Mouse (Mus musculus): ENCODE measurements around the gene Gm13101. TPM values are rescaled to one million over a fixed set of nuclear protein-coding genes. Genes with fewer than 3 reads are reported as not detected.
"Not testable (repeated sequence)": the region's sequence is repeated elsewhere in the genome, so short reads cannot be mapped to it uniquely, and the experiment has no call there.

Gm13101 gene
- polyA plus RNA-seq (2012; rRNA removed) = not detected in 2 replicates

DNA sequence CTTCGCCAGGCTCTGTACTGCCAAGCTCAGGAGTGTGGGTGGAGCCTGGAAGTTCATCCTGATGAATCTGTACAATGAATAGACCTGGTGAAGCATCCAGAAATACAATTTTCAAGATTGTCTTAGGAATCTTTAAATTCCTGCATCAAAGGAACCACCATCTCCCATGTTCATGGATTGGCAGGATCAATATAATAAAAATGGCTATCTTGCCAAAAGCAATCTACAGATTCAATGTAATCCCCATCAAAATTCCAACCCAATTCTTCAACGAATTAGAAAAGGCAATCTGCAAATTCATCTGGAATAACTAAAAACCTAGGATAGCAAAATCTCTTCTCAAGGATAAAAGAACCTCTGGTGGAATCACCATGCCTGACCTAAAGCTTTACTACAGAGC, at the start of gene Gm13101:
Gene Gm13101, minus strand, starts transcription at position 101 of the 400 bp plus-strand sequence.
- not testable (repeated sequence) for H3K4me3 ChIP-seq (ENCODE audit: extremely low read depth, insufficient read depth, insufficient read length); DNase-seq (ENCODE audit: low read depth in 1 of 2, low spot score in 2 of 2); H3K27ac ChIP-seq (ENCODE audit: insufficient read depth, low read length); H3K27me3 ChIP-seq (ENCODE audit: control insufficient read depth, insufficient read depth, low read length); H3K4me1 ChIP-seq (ENCODE audit: control insufficient read depth, insufficient read depth, insufficient read length); H3K36me3 ChIP-seq (ENCODE audit: control insufficient read depth, insufficient read depth, low read length)
- 40% methylated on average over 2 of the region's 2 CpGs for WGBS

DNA sequence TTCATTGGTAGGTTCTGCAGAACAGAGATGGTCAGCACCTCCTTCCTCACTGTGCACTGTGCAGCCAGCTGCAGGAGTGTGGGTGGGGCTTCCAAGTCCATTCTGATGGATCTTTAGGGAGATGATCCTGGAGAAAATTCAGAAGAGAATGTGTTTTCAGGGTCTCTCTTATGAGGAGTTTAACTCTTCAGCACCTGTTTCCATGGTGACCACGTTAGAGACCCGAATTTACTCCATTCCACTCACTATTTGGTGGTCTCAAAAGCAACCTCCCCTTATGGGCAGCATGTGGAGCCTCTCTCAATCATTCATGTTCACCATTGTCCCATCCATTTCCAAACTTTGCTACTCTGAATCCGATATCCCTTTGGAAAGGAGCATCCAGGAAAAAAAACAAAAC, 27.5 kb upstream of the Gm13101 start, which contains the start of gene Pramef17:
Gene Pramef17, minus strand, starts transcription at position 101 of the 400 bp plus-strand sequence.
- H3K27ac ChIP-seq (ENCODE audit: insufficient read depth, low read length); H3K4me3 ChIP-seq (ENCODE audit: extremely low read depth, insufficient read depth, insufficient read length); DNase-seq (ENCODE audit: low read depth in 1 of 2, low spot score in 2 of 2); H3K4me1 ChIP-seq (ENCODE audit: control insufficient read depth, insufficient read depth, insufficient read length); H3K27me3 ChIP-seq (ENCODE audit: control insufficient read depth, insufficient read depth, low read length); H3K36me3 ChIP-seq (ENCODE audit: control insufficient read depth, insufficient read depth, low read length): not testable (repeated sequence)
- 57% methylated on average over 3 of the region's 3 CpGs for WGBS

- not testable (repeated sequence) for H3K4me3 ChIP-seq (ENCODE audit: extremely low read depth, insufficient read depth, insufficient read length); H3K4me1 ChIP-seq (ENCODE audit: control insufficient read depth, insufficient read depth, insufficient read length); H3K27me3 ChIP-seq (ENCODE audit: control insufficient read depth, insufficient read depth, low read length); H3K36me3 ChIP-seq (ENCODE audit: control insufficient read depth, insufficient read depth, low read length); H3K27ac ChIP-seq (ENCODE audit: insufficient read depth, low read length)
- WGBS = 96% methylated on average over 17 of the region's 17 CpGs
- DNase-seq (ENCODE audit: low read depth in 1 of 2, low spot score in 2 of 2) = peak in 1 of 2 experiments; percentile 46
Observed at GRCm38 (mm10) chr4:143988126-143988525, 21.4 kb upstream of the Gm13101 start.

DNA sequence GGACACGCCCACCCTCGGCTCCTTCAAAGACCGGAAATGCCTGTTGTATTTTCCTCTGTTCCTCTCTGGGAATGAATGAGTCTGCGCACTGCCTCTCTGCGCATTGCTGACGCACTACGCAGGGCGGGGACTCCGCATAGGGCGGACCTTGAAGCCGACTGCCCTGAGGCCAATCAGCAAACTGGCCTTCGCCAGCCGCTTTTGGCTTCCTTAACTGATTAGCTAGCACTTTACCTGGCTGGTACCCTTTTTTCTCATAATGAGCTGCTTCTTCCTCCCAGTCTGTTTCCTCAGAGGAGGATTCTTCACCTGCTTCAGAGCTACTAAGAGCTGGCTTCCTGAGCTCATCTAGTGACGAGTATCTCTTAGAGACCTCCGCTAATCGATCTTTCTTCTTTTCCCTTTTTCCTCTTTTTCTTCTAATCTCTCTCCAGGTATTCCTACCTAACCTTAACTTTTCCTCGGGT, 20.8 kb upstream of the Gm13101 start:
- H3K4me1 ChIP-seq (ENCODE audit: control insufficient read depth, insufficient read depth, insufficient read length); H3K4me3 ChIP-seq (ENCODE audit: extremely low read depth, insufficient read depth, insufficient read length); H3K36me3 ChIP-seq (ENCODE audit: control insufficient read depth, insufficient read depth, low read length); H3K27ac ChIP-seq (ENCODE audit: insufficient read depth, low read length); H3K27me3 ChIP-seq (ENCODE audit: control insufficient read depth, insufficient read depth, low read length): not testable (repeated sequence)
- DNase-seq (ENCODE audit: low read depth in 1 of 2, low spot score in 2 of 2) = peak in 1 of 2 experiments; percentile 18
- WGBS = 96% methylated on average over 13 of the region's 17 CpGs

- H3K4me3 ChIP-seq (ENCODE audit: extremely low read depth, insufficient read depth, insufficient read length); H3K36me3 ChIP-seq (ENCODE audit: control insufficient read depth, insufficient read depth, low read length); H3K4me1 ChIP-seq (ENCODE audit: control insufficient read depth, insufficient read depth, insufficient read length); H3K27me3 ChIP-seq (ENCODE audit: control insufficient read depth, insufficient read depth, low read length); H3K27ac ChIP-seq (ENCODE audit: insufficient read depth, low read length): not testable (repeated sequence)
- 78% methylated on average over 4 of the region's 9 CpGs for WGBS
- peak in 1 of 2 experiments; percentile 5 for DNase-seq (ENCODE audit: low read depth in 1 of 2, low spot score in 2 of 2)
Observed at GRCm38 (mm10) chr4:143985733-143986132, 19.0 kb upstream of the Gm13101 start.

DNA sequence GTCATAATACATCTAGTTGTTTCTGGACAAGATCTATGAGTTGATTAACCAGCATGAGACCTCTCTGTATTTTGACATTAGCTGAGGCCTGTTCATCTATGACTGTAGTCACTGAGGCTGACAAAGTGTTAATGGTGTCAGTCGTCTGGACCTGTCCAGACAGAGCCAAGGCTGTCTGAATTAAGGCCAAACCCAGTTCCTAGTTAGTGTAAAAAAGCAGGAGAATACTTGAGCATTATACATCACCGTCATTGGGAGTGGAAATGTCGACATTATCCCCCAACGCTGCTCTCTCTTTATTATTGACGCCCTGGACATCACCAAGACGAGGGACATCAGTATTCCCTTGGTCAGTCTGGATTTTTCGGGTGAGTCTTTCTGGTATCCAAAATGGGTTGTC, 18.4 kb upstream of the Gm13101 start:
- H3K4me1 ChIP-seq (ENCODE audit: control insufficient read depth, insufficient read depth, insufficient read length); H3K27me3 ChIP-seq (ENCODE audit: control insufficient read depth, insufficient read depth, low read length); H3K36me3 ChIP-seq (ENCODE audit: control insufficient read depth, insufficient read depth, low read length); H3K27ac ChIP-seq (ENCODE audit: insufficient read depth, low read length); DNase-seq (ENCODE audit: low read depth in 1 of 2, low spot score in 2 of 2); H3K4me3 ChIP-seq (ENCODE audit: extremely low read depth, insufficient read depth, insufficient read length): not testable (repeated sequence)
- no CpG with 5 or more reads among the region's 7 CpGs for WGBS

DNA sequence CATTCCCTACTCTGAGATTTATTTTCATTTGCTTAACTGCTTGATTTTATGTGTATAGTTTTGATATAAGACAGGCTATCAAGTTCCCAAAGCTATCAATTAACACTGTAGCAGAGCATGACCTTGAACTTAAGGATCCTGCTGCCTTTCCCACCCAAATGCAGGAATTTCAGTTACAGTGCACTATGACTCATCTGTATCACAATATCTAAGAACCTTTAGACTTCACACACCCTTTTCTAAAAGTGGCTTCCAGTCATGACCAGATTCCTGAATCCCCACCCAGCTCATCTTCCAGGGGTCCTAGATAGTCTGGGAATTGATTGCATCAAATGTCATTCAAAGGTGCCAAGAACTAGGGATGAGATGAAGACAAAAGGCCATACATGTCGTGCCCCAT, 16.7 kb upstream of the Gm13101 start:
- not testable (repeated sequence) for H3K27me3 ChIP-seq (ENCODE audit: control insufficient read depth, insufficient read depth, low read length); H3K27ac ChIP-seq (ENCODE audit: insufficient read depth, low read length); DNase-seq (ENCODE audit: low read depth in 1 of 2, low spot score in 2 of 2); H3K36me3 ChIP-seq (ENCODE audit: control insufficient read depth, insufficient read depth, low read length); H3K4me1 ChIP-seq (ENCODE audit: control insufficient read depth, insufficient read depth, insufficient read length); H3K4me3 ChIP-seq (ENCODE audit: extremely low read depth, insufficient read depth, insufficient read length)
- 13% methylated on average over 1 of the region's 1 CpGs for WGBS

DNA sequence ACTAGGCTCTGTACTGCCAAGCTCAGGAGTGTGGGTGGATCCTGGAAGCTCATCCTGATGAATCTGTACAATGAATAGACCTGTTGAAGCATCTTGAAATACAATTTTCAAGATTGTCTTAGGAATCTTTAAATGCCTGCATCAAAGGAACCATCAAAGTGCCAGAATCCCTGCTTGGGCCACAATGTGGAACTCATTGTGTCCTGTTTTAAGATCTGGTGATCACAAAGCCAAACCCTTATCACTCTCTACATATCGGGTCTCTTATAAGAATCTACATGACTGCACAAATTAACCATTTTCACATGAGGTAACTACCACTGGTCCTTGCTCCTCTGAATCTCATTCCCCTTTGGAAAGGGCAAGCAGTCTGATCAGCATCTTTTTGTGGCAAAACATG, 15.8 kb downstream of the Gm13101 start, which contains the start of gene Pramef25:
Gene Pramef25, minus strand, starts transcription at position 101 of the 400 bp plus-strand sequence.
- not testable (repeated sequence) for DNase-seq (ENCODE audit: low read depth in 1 of 2, low spot score in 2 of 2); H3K27me3 ChIP-seq (ENCODE audit: control insufficient read depth, insufficient read depth, low read length); H3K4me3 ChIP-seq (ENCODE audit: extremely low read depth, insufficient read depth, insufficient read length); H3K4me1 ChIP-seq (ENCODE audit: control insufficient read depth, insufficient read depth, insufficient read length); H3K27ac ChIP-seq (ENCODE audit: insufficient read depth, low read length); H3K36me3 ChIP-seq (ENCODE audit: control insufficient read depth, insufficient read depth, low read length)
- 81% methylated on average over 1 of the region's 1 CpGs for WGBS

Other genes starting within 250 kb of the Gm13101 start
- not detected in 2 replicates for gene Gm13078, start 247.5 kb downstream of the Gm13101 start, polyA plus RNA-seq (2012; rRNA removed)
- not detected in 2 replicates for gene Gm13023, start 177.6 kb downstream of the Gm13101 start, polyA plus RNA-seq (2012; rRNA removed)
- gene Gm13084, start 150.9 kb downstream of the Gm13101 start, polyA plus RNA-seq (2012; rRNA removed) = not detected in 2 replicates
- not detected in 2 replicates for gene Gm13103, start 120.5 kb downstream of the Gm13101 start, polyA plus RNA-seq (2012; rRNA removed)
- gene Pramef6, start 66.6 kb downstream of the Gm13101 start, polyA plus RNA-seq (2012; rRNA removed) = not detected in 2 replicates
- not detected in 2 replicates for gene Pramef25, start 15.9 kb downstream of the Gm13101 start, polyA plus RNA-seq (2012; rRNA removed)
- gene Pramef17, start 27.4 kb upstream of the Gm13101 start, polyA plus RNA-seq (2012; rRNA removed) = not detected in 2 replicates
- gene Pramel4, start 92.2 kb upstream of the Gm13101 start, polyA plus RNA-seq (2012; rRNA removed) = not detected in 2 replicates
- gene Gm13102, start 139.5 kb upstream of the Gm13101 start, polyA plus RNA-seq (2012; rRNA removed) = not detected in 2 replicates
- not detected in 2 replicates for gene Oog3, start 195.7 kb upstream of the Gm13101 start, polyA plus RNA-seq (2012; rRNA removed)
- not detected in 2 replicates for gene Oog2, start 223.8 kb upstream of the Gm13101 start, polyA plus RNA-seq (2012; rRNA removed)
- gene C87977, start 246.4 kb upstream of the Gm13101 start, polyA plus RNA-seq (2012; rRNA removed) = not detected in 2 replicates

Data from spleen, adult 2 months (tissue).